Mouse (Mus musculus) right cerebral cortex, postnatal 4 days (tissue): ENCODE measurements around the gene Ltbr.

ENCODE experiments used
- DNase-seq: peaks from one replicate; pipeline ENCODE4 v3.0.0-alpha.2; 2022

Gene Ltbr

DNA sequence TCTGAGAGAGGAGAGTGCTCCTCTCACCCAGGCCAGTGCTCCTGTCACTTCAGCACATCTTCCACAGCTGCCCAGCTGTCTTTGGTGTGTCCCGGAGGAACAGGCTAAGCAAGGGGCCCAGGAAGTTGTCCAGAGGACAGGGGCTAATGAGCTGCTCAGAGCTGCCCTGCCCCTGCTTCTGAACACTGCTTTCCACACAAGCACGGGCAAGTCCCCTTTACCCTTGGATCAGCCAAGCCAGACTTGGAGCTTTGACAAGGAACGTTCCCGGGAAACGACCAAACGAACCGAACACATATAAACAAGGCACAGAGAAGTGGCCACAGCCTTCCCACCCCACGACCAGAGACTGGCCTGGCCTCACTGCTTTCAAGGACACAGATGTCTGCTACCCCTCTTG lies 30.4 kb upstream of the Ltbr start:
- DNase-seq: no peak

DNA sequence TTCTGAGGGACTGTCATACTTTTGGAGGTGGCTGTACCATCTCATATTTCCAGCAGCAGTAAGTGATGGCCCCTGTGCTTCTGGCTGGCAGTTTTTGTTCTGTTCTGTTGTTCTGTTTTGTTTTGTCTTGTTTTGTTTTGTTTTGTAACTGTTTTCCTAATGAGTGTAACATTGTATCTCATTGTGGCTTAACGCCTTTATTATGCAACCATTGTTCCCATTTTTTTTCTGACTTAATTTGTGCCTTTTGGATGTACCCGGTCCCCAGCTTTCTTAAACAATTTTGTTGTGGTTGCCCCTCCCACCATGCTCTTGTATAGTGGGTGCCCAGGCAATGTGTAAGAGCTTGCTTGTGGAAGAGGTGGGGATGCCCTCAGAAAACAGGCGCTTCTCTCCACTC lies 28.5 kb upstream of the Ltbr start:
- DNase-seq: no peak

DNA sequence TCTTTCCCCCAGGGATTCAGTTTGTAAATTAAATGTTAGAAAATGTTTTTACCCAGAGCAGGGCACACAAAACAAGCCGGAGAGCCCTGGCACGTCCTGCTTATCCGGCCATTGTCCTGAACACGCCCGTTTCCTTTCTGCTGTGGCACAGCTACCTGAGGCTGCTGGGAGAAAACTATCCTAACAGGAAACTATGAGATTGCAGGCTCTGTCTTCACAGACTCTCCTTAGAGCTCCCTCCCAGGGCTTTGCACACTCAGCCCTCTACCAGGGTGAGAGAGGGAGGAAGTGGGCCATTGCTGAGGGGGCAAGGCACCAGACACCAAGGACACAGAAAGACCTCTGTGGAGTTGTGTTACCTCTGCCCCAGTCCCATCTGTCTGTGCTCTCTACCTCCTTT lies 26.6 kb upstream of the Ltbr start:
- DNase-seq: no peak

DNA sequence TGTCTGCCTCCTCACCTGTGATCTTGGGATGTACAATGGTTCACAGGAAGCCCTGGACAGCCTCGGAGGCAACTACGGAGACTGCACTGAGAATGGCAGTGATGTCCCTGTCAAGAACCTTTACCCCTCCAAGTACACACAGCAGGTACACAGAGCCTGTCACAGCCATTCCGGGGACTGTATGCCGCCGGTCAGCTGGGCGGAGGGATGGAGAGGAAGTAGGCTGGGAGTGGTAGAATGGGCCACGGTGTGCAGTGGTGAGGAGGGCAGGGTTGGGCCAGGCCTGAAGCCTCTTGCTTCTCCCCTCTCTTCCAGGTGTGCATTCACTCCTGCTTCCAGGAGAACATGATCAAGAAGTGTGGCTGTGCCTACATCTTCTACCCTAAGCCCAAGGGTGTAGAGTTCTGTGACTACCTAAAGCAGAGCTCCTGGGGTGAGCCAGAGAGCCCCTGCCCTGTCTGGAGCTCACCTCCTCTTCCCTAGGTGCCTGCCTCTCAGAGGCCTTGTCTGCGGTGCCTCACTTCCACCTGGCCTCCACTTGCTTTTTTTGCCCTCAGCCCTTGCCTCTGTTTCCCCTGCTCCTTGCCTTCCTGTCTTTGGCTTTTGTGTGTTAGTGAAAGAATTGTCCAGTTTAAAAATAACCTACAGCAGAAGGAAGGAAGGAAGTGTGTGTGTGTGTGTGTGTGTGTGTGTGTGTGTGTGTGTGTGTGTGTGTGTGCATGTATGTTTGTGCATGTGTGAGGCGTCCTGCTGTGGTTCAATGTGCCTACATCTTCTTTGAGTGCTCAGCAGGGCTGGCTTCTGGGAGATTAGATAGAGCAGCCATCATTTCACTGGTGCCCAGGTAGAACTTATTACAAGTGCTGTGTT lies 25.3 kb upstream of the Ltbr start:
- DNase-seq: no peak

DNA sequence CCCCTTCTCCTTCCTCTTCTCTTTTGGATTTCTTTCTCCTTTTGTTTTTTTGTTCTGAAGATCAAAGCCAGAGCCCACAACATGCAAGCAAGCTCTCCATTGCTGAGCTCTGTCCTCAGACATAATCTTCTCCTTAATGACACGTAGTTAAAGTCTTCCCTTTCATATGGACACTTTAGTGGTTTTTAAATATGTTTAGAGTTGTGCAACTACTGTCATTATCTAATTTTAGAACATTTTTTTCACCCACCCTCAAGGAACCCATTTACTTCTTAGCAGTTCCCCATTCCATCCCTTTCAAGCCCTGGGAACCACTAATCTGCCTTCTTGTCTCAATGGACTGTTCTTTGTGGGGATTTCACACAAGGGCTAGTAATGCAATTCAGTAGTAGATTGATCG lies 20.7 kb upstream of the Ltbr start:
- no peak for DNase-seq

DNA sequence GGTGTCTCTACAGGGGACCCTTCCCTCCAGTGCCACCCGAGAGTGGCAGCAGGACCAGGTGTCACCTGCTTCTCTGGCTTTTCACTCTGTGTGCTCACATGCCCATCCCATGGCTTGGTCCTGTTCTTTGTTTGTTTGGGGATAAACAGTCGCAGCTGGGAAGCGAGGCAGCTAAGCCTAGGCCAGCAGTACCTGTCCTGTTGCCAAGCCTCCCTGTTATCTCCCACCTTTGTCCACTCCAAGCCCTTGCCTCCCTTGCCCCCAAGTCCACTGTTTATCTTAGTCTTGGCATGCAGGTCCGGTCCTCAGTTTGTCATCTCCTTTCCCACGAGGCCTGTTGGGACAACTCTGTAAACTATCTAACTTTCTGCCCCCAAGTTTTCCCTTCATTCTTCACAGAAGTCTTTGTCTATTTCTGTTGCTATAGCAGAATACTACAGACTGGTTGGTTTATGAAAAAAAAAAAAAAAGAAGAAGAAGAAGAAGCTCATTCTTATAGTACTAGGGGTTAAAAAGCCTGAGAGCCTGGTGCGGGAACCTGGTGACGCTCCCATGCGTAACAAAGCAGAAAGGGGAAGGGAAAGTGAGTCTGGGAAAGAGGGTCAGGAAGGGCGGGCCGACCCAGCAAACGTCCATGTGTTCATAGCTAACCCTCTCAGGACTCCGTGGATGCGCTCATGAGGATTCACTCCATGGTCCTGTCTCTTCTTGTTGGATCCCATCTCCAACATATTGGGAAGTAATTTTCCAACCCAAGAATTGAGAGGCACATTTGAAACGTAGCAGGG lies 19.6 kb upstream of the Ltbr start:
- DNase-seq: no peak

DNA sequence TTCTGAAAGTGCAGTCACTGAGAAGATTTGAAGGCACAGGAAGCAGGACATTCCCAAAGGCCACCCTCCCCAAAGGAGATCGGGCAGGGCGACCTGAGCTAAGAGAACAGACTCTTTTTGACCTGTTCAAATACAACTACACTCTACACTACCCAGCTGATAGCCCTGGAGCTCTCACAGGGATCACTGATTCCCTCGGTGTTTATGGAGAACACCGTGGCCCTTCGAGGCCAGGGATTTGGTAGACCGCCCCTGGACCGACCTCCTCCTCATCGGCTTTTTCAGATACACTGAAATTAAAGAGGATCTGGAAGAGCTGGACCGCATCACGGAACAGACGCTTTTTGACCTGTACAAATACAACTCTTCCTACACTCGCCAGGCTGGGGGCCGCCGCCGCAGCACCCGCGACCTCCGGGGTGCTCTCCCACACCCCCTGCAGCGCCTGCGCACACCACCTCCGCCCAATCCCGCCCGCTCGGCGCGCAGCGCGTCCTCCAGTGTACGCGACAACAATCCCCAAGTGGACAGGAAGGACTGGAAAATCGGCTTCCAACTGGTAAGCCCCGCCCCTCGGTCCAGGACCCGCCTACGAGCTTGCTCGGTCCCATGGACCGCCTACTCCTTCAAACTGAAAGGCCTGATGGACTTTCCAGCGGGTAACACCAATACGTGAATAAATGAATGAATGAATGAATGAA lies 17.1 kb upstream of the Ltbr start:
- DNase-seq: peak; percentile 74

DNA sequence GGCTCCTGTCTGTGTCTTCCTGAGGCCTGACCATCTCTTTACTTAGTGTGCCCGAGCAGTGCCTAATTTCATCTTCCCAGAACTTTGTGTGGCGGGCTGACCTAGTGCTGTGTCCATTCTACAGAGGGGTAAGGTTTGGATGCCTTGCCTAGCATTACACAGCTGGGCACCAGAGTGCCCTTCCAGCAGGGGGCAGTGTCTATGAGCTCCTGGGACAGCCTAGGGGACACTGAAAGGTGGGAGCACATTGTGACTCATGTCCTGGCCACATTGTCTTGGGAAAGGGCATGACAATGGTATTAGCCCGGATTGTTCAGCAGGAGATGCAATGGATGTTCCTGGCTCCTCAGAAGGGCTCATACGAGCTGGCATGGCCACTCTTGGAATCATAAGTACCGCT lies 14.6 kb upstream of the Ltbr start:
- no peak for DNase-seq

DNA sequence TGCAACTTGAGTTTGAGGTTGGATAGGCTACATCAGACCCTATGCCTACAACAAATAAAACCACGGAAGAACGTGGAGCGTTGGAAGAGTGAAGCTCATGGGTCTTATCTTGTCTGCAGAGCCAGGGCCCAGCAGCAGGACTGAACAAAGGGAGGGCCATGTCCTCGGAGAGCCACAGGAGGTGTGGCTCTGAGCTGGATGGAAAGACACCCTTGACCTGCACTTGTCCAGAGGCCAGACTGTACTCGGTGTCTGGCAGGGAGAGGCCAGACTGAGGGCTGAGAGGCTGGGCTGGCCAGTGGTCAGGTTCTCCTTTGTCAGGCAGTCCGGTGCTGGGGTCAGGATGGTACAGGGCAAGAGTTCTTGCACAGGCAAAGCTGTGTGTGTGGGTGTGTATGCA lies 11.7 kb upstream of the Ltbr start:
- no peak for DNase-seq

DNA sequence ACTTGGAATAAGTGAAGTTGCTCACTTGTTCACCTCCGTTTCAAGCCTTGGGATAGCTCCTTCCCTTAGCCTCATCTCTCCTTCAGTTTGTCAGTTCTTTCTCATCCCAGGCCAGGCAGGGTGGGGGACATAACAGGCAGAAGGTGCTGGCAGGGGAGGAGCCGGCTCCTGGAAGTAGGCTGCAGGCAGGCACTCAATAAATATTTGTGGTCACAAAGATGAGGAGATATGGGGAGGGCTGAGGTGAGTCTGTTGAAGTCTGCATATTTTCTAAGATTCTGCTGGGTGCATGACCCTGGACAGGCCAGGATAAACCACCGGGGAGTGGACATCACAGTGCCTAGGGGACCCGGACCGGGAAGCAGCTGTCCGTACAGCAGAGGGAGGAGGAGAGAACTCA lies 9.9 kb upstream of the Ltbr start:
- no peak for DNase-seq

DNA sequence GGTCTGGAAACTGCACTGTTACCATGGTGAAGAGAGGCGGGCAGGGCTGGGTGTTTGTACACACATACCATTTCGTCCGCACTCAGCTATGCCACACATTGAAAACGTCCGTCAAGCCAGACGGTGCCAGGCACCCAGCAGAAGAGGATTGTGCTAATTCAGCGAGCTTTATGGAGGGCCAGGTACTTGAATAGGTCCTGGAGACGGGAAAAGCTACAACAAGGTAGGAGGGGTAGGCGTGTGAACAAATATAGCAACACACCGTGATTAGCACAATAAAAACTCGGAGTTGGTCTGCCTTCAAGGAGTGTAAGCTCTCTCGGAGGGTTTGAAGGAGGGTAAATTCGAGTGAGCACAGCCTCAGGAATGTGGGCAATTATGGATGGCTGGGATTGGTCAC lies 9.1 kb upstream of the Ltbr start:
- DNase-seq: peak; percentile 22

DNA sequence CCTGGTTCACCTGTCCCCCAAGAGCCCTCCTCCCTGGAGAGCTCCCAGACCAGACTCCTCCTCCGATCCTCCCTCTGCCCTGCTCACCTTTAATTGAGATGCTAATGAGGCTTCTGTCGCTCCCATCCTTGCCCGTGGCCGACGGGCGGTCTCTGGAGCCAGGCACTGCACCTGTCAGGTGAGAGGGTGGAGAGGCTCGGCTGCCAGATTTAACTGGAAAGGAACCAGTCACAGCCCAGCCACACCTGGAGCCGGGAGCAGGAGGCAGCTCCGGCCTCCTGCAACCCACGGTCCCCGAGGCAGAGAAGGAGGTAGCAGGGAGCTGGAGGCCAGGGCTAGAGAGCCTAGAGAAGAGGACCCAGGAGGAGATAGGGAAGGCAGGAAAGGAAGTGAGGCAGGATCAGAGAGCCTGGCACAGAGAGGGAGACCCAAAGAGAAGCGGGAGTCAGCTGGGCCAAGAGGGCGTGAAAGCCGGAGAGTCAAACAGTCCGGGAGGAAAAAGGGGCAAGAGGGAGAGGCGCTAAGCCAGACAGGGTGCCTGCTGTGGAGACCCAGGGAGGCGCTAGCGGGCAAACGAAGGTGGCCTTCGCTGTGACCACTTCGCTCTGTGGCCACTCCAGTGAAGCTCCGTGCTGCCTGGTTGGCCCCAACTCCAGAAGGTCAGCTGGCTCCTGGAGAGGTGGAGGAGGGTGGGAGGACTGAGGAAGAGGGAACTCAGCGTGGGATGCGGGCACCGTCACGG lies 7.6 kb upstream of the Ltbr start:
- DNase-seq: no peak

DNA sequence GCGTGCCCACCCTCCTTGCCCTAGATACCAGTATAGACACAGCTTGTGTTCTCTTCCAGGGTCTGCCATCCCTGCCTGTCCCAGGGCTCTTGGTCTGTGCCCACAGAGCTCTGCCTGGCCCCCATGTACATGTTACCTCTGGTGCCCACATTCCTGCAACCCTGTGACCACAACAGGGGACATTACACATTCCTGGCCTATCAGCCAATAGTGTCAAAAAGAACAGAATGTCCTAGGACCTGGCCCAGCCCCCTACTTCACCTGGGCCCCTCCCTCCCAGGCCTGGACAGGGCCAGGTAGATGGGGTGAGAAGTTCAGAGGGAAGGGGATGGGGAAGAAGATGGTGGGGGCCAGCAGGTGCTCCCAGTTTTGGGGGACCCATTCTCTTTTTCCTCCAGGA lies 6.6 kb upstream of the Ltbr start, which contains the start of gene Scnn1a:
Gene Scnn1a, plus strand, starts transcription at position 337 of the 400 bp plus-strand sequence.
- no peak for DNase-seq

DNA sequence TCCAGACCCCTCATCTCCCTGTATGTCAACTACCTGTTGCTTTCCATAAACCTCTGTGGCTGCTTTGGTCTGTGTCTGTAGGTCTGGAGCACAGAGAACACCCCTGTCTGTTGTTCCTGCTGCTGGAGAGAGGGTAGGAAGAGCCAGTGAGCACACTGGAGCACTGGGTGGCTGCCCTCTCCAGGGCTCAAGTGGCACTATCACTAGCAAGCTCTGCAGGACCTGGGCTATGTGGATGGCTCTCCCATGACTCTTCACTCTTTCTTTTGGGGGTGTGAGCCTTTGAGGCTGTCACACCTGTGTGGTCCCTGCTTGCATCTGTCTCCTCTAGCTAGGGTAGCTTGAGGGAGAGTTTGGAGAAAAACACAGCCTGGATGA lies 6.2 kb upstream of the Ltbr start:
- no peak for DNase-seq

DNA sequence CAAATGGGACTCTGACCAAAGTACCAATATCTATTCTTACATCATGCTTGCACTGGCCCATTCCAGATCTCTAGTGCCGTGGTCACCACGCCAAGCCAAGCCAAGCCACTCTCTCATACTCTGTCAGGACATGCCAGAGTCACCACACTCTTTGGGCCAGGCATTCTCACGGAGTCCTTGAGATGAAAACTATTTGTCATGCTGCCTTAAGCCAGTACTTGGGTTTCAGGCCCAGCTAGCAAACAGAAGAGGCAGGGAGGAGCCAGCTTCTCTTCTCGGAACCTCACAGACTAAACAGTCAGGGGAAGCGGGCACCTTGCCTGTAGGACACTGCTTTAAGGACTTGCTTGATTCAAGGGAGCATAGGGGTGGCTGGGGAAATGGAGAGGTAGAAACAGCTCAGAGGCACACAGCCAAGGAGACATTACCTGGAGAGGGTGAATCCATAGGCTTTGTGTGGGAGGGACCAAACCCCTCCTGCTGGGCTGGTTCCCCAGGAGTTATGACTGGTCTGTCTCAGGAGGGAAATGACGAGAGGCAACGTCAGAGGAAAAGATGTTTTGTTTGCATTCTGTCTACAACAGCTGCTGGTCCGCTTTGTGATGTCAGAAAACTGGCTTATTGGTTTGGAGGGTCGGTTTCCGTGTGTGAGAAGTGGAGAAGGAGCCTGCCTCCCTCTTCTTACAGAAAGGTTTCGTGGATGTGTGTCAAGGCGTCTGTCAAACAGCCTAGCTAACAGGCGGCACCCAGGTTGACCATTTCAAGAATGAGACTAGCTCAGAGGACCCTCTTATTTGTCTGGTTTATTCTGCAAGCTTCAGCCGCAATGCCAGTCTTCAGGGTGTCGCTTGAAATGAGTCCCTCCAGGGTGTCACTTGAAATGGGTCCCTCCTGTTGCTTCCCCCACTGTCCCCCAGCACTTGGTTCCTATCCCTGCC lies 5.6 kb upstream of the Ltbr start:
- no peak for DNase-seq

DNA sequence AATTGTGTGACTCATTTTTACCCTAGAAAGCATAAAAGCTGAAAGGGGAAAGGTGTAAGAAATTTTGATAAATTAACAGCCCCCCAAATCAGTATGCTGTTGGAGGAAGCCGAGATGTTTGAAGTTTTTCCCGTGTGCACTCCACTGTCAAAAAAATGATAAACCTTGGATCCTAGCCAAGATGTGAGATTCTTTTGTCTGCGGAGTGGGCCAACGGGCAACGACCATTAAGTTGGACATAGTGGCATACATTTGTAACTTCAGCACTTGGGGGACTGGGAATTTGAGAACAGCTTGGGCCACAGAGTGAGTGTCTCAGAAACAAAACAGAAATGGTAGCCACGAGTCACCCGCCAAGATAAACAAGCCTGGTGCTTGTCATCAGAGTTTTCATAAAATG lies 3.4 kb upstream of the Ltbr start:
- DNase-seq: no peak

DNA sequence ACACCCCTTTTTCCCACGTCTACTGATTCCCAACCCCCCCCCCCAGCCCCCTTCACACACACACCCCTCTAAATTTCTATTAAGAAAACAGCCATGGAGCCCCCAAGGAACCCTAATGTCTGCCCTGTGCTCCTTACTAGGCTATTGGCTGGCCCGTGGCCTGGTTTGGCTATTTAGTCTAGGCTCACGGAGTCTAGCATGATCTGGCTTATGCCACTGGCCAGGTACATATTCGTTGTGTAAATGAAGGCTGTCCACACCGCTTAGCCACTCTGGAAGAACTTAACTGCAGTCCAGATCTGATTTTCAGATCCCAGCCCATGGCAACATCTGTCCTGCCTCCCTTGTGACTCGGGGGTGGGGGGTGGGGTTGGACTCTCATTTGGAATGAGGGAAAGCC lies 1.1 kb upstream of the Ltbr start:
- no peak for DNase-seq

DNA sequence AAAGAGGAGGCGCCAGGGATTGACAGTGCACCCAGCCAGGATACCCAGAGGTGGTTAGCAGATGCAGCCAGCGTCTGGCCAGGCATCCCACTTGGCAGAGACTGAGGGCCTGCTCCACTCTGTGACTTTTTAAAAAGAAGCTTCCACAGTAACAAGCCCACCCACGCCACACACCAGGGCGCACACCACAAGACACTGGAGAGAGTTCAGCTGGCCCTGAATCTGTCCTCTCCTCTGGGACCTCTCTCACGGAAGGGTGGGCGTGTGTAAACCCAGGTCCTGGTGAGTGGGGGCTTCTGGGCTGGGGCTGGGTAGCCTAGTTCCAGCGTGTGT lies 512 bp upstream of the Ltbr start:
- no peak for DNase-seq

DNA sequence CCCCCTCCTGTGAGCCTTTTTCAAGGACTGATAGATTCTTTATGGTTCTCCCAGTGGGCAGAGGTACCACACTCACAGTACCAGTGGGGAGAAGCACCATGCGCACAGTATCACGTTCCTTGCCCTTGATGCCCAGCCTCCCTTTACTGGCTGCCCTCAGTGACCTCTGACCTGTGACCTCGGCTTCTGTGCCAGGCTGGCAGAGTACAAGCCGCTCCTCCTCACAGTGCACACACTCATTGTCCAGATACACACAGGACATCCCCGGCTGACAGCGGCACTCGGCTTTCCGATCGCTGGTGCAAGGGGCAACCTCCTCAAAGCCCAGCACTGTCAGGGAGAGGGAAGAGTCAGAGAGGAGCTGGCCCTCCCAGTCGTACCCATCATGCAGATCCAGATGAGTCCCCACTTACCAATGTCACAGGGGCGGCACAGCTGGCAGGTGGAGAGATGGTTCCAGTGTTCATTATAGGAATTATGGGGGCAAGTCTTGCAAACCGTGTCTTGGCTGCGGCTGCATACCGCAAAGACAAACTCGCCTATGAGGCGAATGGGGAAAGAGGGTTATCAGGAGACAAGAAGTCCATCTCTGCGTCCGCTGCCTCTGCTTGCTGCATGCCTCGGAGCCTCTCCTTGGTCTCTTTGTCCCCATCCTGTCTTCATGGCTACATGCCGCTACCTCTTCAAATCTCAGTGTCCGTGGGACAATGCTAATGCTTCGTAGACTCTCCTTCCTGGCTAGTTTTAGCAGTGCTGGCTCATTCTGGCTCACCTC lies 917 bp downstream of the Ltbr start:
- DNase-seq: no peak

DNA sequence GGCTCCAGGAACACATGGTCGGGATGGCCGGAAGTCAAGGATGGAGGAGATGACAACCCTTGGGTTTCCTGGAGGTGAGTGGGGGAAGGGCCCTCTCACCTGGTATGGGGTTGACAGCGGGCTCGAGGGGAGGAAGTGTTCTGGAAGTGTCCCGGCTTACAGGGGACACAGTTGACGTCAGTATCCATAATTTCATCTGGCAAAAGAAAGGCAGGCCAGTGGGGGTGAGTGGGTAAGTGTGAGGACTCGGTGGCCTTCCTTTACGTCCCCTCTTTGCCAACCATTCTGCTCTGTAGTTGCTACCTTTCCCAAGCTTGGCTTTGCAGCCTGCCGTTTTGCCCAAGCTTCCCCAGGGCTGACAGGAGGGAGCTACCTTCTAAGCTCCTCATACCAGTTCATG lies 1.5 kb downstream of the Ltbr start:
- DNase-seq: no peak

DNA sequence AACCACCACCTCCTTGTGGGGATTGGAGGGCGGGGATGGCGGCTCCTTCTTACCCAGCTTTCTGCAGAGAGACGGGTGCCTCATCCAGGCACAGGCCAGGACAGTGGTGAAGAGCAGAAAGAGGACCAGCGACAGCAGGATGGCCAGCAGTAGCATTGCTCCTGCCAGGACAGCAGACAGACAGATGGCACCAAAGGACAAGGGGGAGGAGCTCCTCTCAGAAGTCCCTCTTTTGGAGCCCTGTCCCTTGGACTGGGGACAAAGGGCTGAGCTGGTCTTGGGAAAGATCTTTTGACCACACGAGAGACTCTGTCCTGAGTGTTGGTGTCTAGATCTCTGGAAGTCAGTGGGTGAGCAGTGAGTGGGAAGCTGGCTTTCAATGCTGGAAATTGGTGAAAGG lies 4.3 kb downstream of the Ltbr start:
- no peak for DNase-seq
